Mouse (Mus musculus): ENCODE results near the gene Kazn. TPM values are rescaled to one million over a fixed set of nuclear protein-coding genes. Genes with fewer than 3 reads are reported as not detected.

Gene Kazn
- polyA plus RNA-seq, 1 experiment from 2014 or later = 6.1 TPM

GRCm38 (mm10) chr4:142068899-142069812 is 170.0 kb downstream of the Kazn start:
- H3K27me3 ChIP-seq = no peaks in the 10 kb centered on the region
- ATAC-seq (no peak), DNase-seq (ENCODE audit: low read depth, low spot score) (no peak)
- ChIA-PET POLR2A (no interaction called here), CTCF (no interaction called here)
- in situ Hi-C loops (cut with MboI; ENCODE audit: low pct_unique_long_range_greater_than_20kb) = no loop called here
- no peak for TF ChIP-seq CTCF (IDR thresholded peaks at IDR 0.05)

- POLR2A ChIA-PET = no interaction called here
- in situ Hi-C loops (cut with MboI; ENCODE audit: low pct_unique_long_range_greater_than_20kb) = no loop called here
- TF ChIP-seq CTCF (IDR thresholded peaks at IDR 0.05) = no peak
These were observed 172.6 kb downstream of the Kazn start for GRCm38 (mm10) chr4:142066576-142066975.

GRCm38 (mm10) chr4:142065835-142066234 is 173.4 kb downstream of the Kazn start:
- no peaks in the 10 kb centered on the region for H3K27me3 ChIP-seq
- POLR2A ChIA-PET = no interaction called here
- CTCF ChIA-PET = no interaction called here
- TF ChIP-seq CTCF (IDR thresholded peaks at IDR 0.05) = no peak
- DNase-seq (ENCODE audit: low read depth, low spot score) = no peak
- no peak for ATAC-seq
- in situ Hi-C loops (cut with MboI; ENCODE audit: low pct_unique_long_range_greater_than_20kb) = no loop called here

More at GRCm38 (mm10) chr4:142066576-142066975, 172.6 kb downstream of the Kazn start:
- DNase-seq (ENCODE audit: low read depth, low spot score) = no peak
- CTCF ChIA-PET = no interaction called here
- H3K27me3 ChIP-seq = no peaks in the 10 kb centered on the region
- ATAC-seq = no peak

GRCm38 (mm10) chr4:142065270-142065669 is 173.9 kb downstream of the Kazn start:
- in situ Hi-C loops (cut with MboI; ENCODE audit: low pct_unique_long_range_greater_than_20kb) = no loop called here
- TF ChIP-seq CTCF (IDR thresholded peaks at IDR 0.05) = no peak
- POLR2A ChIA-PET = no interaction called here
- ATAC-seq (no peak), DNase-seq (ENCODE audit: low read depth, low spot score) (no peak)
- H3K27me3 ChIP-seq = no peaks in the 10 kb centered on the region
- CTCF ChIA-PET = no interaction called here

GRCm38 (mm10) chr4:142064582-142065228 is 174.5 kb downstream of the Kazn start:
- DNase-seq (ENCODE audit: low read depth, low spot score) (no peak), ATAC-seq (no peak)
- no peaks in the 10 kb centered on the region for H3K27me3 ChIP-seq
- TF ChIP-seq CTCF (IDR thresholded peaks at IDR 0.05) = no peak
- in situ Hi-C loops (cut with MboI; ENCODE audit: low pct_unique_long_range_greater_than_20kb) = no loop called here
- POLR2A ChIA-PET = no interaction called here
- CTCF ChIA-PET = no interaction called here

GRCm38 (mm10) chr4:142063057-142063534 is 176.1 kb downstream of the Kazn start:
- in situ Hi-C loops (cut with MboI; ENCODE audit: low pct_unique_long_range_greater_than_20kb) = no loop called here
- H3K27me3 ChIP-seq = no peaks in the 10 kb centered on the region
- ATAC-seq = no peak
- TF ChIP-seq CTCF (IDR thresholded peaks at IDR 0.05) = no peak
- POLR2A ChIA-PET = interaction anchor here (0.6 kb wide), 1 partner anchor 712 kb away, joined by 3 read pairs; no protein-coding TSS in a partner anchor
- CTCF ChIA-PET = no interaction called here
- no peak for DNase-seq (ENCODE audit: low read depth, low spot score)

GRCm38 (mm10) chr4:142061485-142062240 is 177.5 kb downstream of the Kazn start:
- DNase-seq (ENCODE audit: low read depth, low spot score) (no peak), ATAC-seq (no peak)
- in situ Hi-C loops (cut with MboI; ENCODE audit: low pct_unique_long_range_greater_than_20kb) = no loop called here
- TF ChIP-seq CTCF (IDR thresholded peaks at IDR 0.05) = no peak
- POLR2A ChIA-PET = no interaction called here
- H3K27me3 ChIP-seq = no peaks in the 10 kb centered on the region
- CTCF ChIA-PET = no interaction called here

- ATAC-seq (no peak), DNase-seq (ENCODE audit: low read depth, low spot score) (no peak)
- no peak for TF ChIP-seq CTCF (IDR thresholded peaks at IDR 0.05)
- H3K27me3 ChIP-seq = no peaks in the 10 kb centered on the region
- in situ Hi-C loops (cut with MboI; ENCODE audit: low pct_unique_long_range_greater_than_20kb) = no loop called here
- ChIA-PET POLR2A (no interaction called here), CTCF (no interaction called here)
These were observed 178.5 kb downstream of the Kazn start for GRCm38 (mm10) chr4:142060455-142061378.

- DNase-seq (ENCODE audit: low read depth, low spot score) (no peak), ATAC-seq (no peak)
- H3K27me3 ChIP-seq = no peaks in the 10 kb centered on the region
- ChIA-PET CTCF (interaction anchor here (1.3 kb wide), 1 partner anchor 9 kb away, joined by 3 read pairs; no protein-coding TSS in a partner anchor), POLR2A (no interaction called here)
- TF ChIP-seq CTCF (IDR thresholded peaks at IDR 0.05) = no peak
- in situ Hi-C loops (cut with MboI; ENCODE audit: low pct_unique_long_range_greater_than_20kb) = no loop called here
These were observed 179.4 kb downstream of the Kazn start for GRCm38 (mm10) chr4:142059841-142060193.
